Mouse (Mus musculus) myocyte (in vitro differentiated cells): Measurements from ENCODE around the gene Kalrn. TPM values are rescaled to one million over a fixed set of nuclear protein-coding genes. Genes with fewer than 3 reads are reported as not detected.

Experiments
- H3K27me3 ChIP-seq: one replicate; pipeline ENCODE4 v1.6.1; 2011; ENCODE audit not compliant: control insufficient read depth, insufficient read depth, insufficient read length
- H3K36me3 ChIP-seq: one replicate; pipeline ENCODE4 v1.6.1; 2011; ENCODE audit not compliant: control insufficient read depth, insufficient read depth
- H3K4me2 ChIP-seq: one replicate; pipeline ENCODE4 v1.6.1; 2011; ENCODE audit warnings: low read depth, control low read depth
- H3K4me3 ChIP-seq: one replicate; pipeline ENCODE4 v1.5.1; 2011; ENCODE audit warnings: mild to moderate bottlenecking, control low read depth, moderate library complexity
- H3K79me2 ChIP-seq: one replicate; pipeline ENCODE4 v1.6.1; 2011; ENCODE audit not compliant: control insufficient read depth, insufficient read depth
- H3ac ChIP-seq: one replicate; pipeline ENCODE4 v1.6.1; 2011; ENCODE audit not compliant: control insufficient read depth, insufficient read length
- CEBPB ChIP-seq: IDR thresholded peaks from 2 replicates; pipeline ENCODE4 v1.6.1; 2011; ENCODE audit warnings: mild to moderate bottlenecking, moderate library complexity; ENCODE audit not compliant: poor library complexity, insufficient read depth, severe bottlenecking
- E2F4 ChIP-seq: IDR thresholded peaks from one replicate; pipeline ENCODE4 v1.6.1; 2011; ENCODE audit warnings: mild to moderate bottlenecking, control low read depth, moderate library complexity; ENCODE audit not compliant: insufficient read depth
- MAX ChIP-seq: IDR thresholded peaks from one replicate; pipeline ENCODE4 v1.6.1; 2011; ENCODE audit warnings: low read depth, mild to moderate bottlenecking, control low read depth
- MYOD1 ChIP-seq, 3 experiments: IDR thresholded peaks; one replicate each; pipeline ENCODE4 v1.6.1; 2011; ENCODE audit warnings: control low read depth in 2 of 3, low read depth in 2 of 3, mild to moderate bottlenecking in 2 of 3, moderate library complexity in 1 of 3; ENCODE audit not compliant: insufficient read length in 2 of 3, control insufficient read depth in 1 of 3
- MYOG ChIP-seq, 3 experiments: IDR thresholded peaks; one replicate each; pipeline ENCODE4 v1.6.1; 2011; ENCODE audit warnings: control low read depth in 2 of 3, low read depth in 2 of 3, mild to moderate bottlenecking in 2 of 3; ENCODE audit not compliant: insufficient read length in 2 of 3, control insufficient read depth in 1 of 3, insufficient read depth in 1 of 3
- POLR2A ChIP-seq: IDR thresholded peaks from one replicate; pipeline ENCODE4 v1.6.1; 2011; ENCODE audit warnings: low read depth, mild to moderate bottlenecking, control low read depth, moderate library complexity; ENCODE audit not compliant: insufficient read length
- POLR2AphosphoS2 ChIP-seq: IDR thresholded peaks from one replicate; pipeline ENCODE4 v1.6.1; 2011; ENCODE audit warnings: low read depth, control low read depth; ENCODE audit not compliant: insufficient read length
- REST ChIP-seq: IDR thresholded peaks from one replicate; pipeline ENCODE4 v1.6.1; 2011; ENCODE audit warnings: mild to moderate bottlenecking, control low read depth, moderate library complexity; ENCODE audit not compliant: insufficient read depth, insufficient read length
- SRF ChIP-seq: IDR thresholded peaks from one replicate; pipeline ENCODE4 v1.6.1; 2011; ENCODE audit warnings: low read depth; ENCODE audit not compliant: control insufficient read depth, insufficient read length
- TCF12 ChIP-seq: IDR thresholded peaks from one replicate; pipeline ENCODE4 v1.6.1; 2011; ENCODE audit warnings: mild to moderate bottlenecking, control low read depth; ENCODE audit not compliant: poor library complexity, insufficient read depth, severe bottlenecking
- TCF3 ChIP-seq: IDR thresholded peaks from one replicate; pipeline ENCODE4 v1.6.1; 2011; ENCODE audit warnings: low read depth, control low read depth; ENCODE audit not compliant: insufficient read length
- USF1 ChIP-seq: IDR thresholded peaks from one replicate; pipeline ENCODE4 v1.6.1; 2011; ENCODE audit warnings: low read depth, mild to moderate bottlenecking, control low read depth, moderate library complexity
- polyA plus RNA-seq: library from polyadenylated mRNA; unstranded; fragments of >200 nt; fragmentation: generic; extraction: Trizol; gene quantifications from one replicate; pipeline ENCODE4 v1.2.1, GENCODE M21; 2012; ENCODE audit warnings: missing spikeins

Kalrn gene
- polyA plus RNA-seq, 1 experiment: 5.5 TPM

GRCm38 (mm10) chr16:34029790-34030189, 543.5 kb downstream of the Kalrn start:
- no peaks in the 10 kb centered on the region for H3K79me2 ChIP-seq
- no peaks in the 10 kb centered on the region for H3K27me3 ChIP-seq
- no peak overlapping the region for H3K4me3 ChIP-seq
- TF ChIP-seq MAX (no peak), POLR2A (no peak), TCF3 (no peak), E2F4 (no peak), TCF12 (no peak), CEBPB (no peak), POLR2AphosphoS2 (no peak), MYOG (IDR thresholded peaks at IDR 0.05; ENCODE audit: control insufficient read depth in 1 of 3, insufficient read depth in 1 of 3, insufficient read length in 2 of 3, low read depth in 2 of 3) (no peak), MYOD1 (IDR thresholded peaks at IDR 0.05; ENCODE audit: control insufficient read depth in 1 of 3, insufficient read length in 2 of 3, low read depth in 2 of 3) (no peak), REST (no peak), SRF (no peak), USF1 (no peak)
- H3K36me3 ChIP-seq: peaks cover 4% of the 10 kb centered on the region
- no peak overlapping the region for H3ac ChIP-seq
- H3K4me2 ChIP-seq: no peak overlapping the region

GRCm38 (mm10) chr16:34017241-34017640, 556.1 kb downstream of the Kalrn start:
- TF ChIP-seq USF1 (no peak), POLR2AphosphoS2 (no peak), MYOG (IDR thresholded peaks at IDR 0.05; ENCODE audit: control insufficient read depth in 1 of 3, insufficient read depth in 1 of 3, insufficient read length in 2 of 3, low read depth in 2 of 3) (no peak), TCF12 (no peak), E2F4 (no peak), REST (no peak), MYOD1 (IDR thresholded peaks at IDR 0.05; ENCODE audit: control insufficient read depth in 1 of 3, insufficient read length in 2 of 3, low read depth in 2 of 3) (no peak), CEBPB (no peak), POLR2A (no peak), TCF3 (no peak), SRF (no peak), MAX (no peak)
- Histone ChIP-seq H3K36me3 (no peaks in the 10 kb centered on the region), H3K4me2 (no peak overlapping the region), H3K4me3 (no peak overlapping the region), H3ac (no peak overlapping the region), H3K79me2 (no peaks in the 10 kb centered on the region), H3K27me3 (no peaks in the 10 kb centered on the region)

GRCm38 (mm10) chr16:34011991-34012845, 561.1 kb downstream of the Kalrn start:
- no peak overlapping the region for H3K4me2 ChIP-seq
- H3ac ChIP-seq: no peak overlapping the region
- TF ChIP-seq MYOD1 (IDR thresholded peaks at IDR 0.05; ENCODE audit: control insufficient read depth in 1 of 3, insufficient read length in 2 of 3, low read depth in 2 of 3): no peak
- no peak for TF ChIP-seq SRF
- no peak for TF ChIP-seq MAX
- TF ChIP-seq CEBPB: no peak
- TF ChIP-seq E2F4: no peak
- TF ChIP-seq REST: no peak
- TF ChIP-seq TCF3: no peak
- no peak for TF ChIP-seq MYOG (IDR thresholded peaks at IDR 0.05; ENCODE audit: control insufficient read depth in 1 of 3, insufficient read depth in 1 of 3, insufficient read length in 2 of 3, low read depth in 2 of 3)
- TF ChIP-seq POLR2AphosphoS2: no peak
- no peak for TF ChIP-seq POLR2A
- no peak for TF ChIP-seq USF1
- no peak for TF ChIP-seq TCF12
- no peaks in the 10 kb centered on the region for H3K79me2 ChIP-seq
- H3K36me3 ChIP-seq: no peaks in the 10 kb centered on the region
- no peak overlapping the region for H3K4me3 ChIP-seq
- no peaks in the 10 kb centered on the region for H3K27me3 ChIP-seq

GRCm38 (mm10) chr16:34009567-34009966, 563.8 kb downstream of the Kalrn start:
- Histone ChIP-seq H3K79me2 (no peaks in the 10 kb centered on the region), H3K36me3 (no peaks in the 10 kb centered on the region), H3K4me3 (no peak overlapping the region), H3K27me3 (no peaks in the 10 kb centered on the region), H3ac (no peak overlapping the region), H3K4me2 (no peak overlapping the region)
- TF ChIP-seq E2F4: no peak

- H3ac ChIP-seq: no peak overlapping the region
- no peaks in the 10 kb centered on the region for H3K36me3 ChIP-seq
- H3K4me2 ChIP-seq: no peak overlapping the region
- no peak overlapping the region for H3K4me3 ChIP-seq
- no peaks in the 10 kb centered on the region for H3K79me2 ChIP-seq
- no peak for TF ChIP-seq TCF12
- TF ChIP-seq REST: no peak
- TF ChIP-seq MYOD1 (IDR thresholded peaks at IDR 0.05; ENCODE audit: control insufficient read depth in 1 of 3, insufficient read length in 2 of 3, low read depth in 2 of 3): no peak
- no peak for TF ChIP-seq MAX
- TF ChIP-seq CEBPB: no peak
- TF ChIP-seq POLR2AphosphoS2: no peak
- no peak for TF ChIP-seq USF1
- no peak for TF ChIP-seq E2F4
- TF ChIP-seq POLR2A: no peak
- no peak for TF ChIP-seq MYOG (IDR thresholded peaks at IDR 0.05; ENCODE audit: control insufficient read depth in 1 of 3, insufficient read depth in 1 of 3, insufficient read length in 2 of 3, low read depth in 2 of 3)
- H3K27me3 ChIP-seq: no peaks in the 10 kb centered on the region
Measured at GRCm38 (mm10) chr16:34005986-34006385, 567.3 kb downstream of the Kalrn start.
